Mouse (Mus musculus): ENCODE results near the gene Cox6b2.

- TF ChIP-seq POLR2A (IDR thresholded peaks at IDR 0.05; ENCODE audit: low read depth, low read length) (no peak), CTCF (IDR thresholded peaks at IDR 0.05; ENCODE audit: borderline replicate concordance, insufficient read depth, low read length) (no peak)
Measured at GRCm38 (mm10) chr7:4782759-4783158, 29.9 kb upstream of the Cox6b2 start, which contains the start of the genes Il11 and Tmem190.
